Mouse (Mus musculus) kidney, postnatal 10 days (tissue): ENCODE data around the gene Scn2b.

Source experiments
- DNase-seq: peaks from one replicate; pipeline ENCODE4 v3.0.0; 2021; ENCODE audit warnings: mixed read lengths

The Scn2b gene

GRCm38 (mm10) chr9:45119954-45120530 is 2.5 kb downstream of the Scn2b start:
- DNase-seq: no peak

GRCm38 (mm10) chr9:45120567-45120966 is 3.0 kb downstream of the Scn2b start:
- DNase-seq: no peak

- no peak for DNase-seq
These were observed 3.4 kb downstream of the Scn2b start for GRCm38 (mm10) chr9:45121001-45121400.

- peak; percentile 86 for DNase-seq
These were observed 4.2 kb downstream of the Scn2b start for GRCm38 (mm10) chr9:45121769-45122168.

- peak; percentile 61 for DNase-seq
These were observed 4.7 kb downstream of the Scn2b start for GRCm38 (mm10) chr9:45122209-45122761.

- DNase-seq: no peak
These were observed 7.6 kb downstream of the Scn2b start for GRCm38 (mm10) chr9:45125211-45125610.

GRCm38 (mm10) chr9:45126941-45127340 is 9.4 kb downstream of the Scn2b start:
- DNase-seq: no peak

GRCm38 (mm10) chr9:45130119-45130518 is 12.5 kb downstream of the Scn2b start:
- no peak for DNase-seq

GRCm38 (mm10) chr9:45133484-45134310 is 16.1 kb downstream of the Scn2b start:
- DNase-seq: peak; percentile 80

- no peak for DNase-seq
These were observed 19.0 kb downstream of the Scn2b start for GRCm38 (mm10) chr9:45136442-45137169.

GRCm38 (mm10) chr9:45138191-45139032 is 20.8 kb downstream of the Scn2b start, which contains the start of gene Scn4b:
TSS of gene Scn4b (plus strand) at chr9:45138395.
- peak; percentile 71 for DNase-seq

GRCm38 (mm10) chr9:45139082-45139481 is 21.5 kb downstream of the Scn2b start:
- no peak for DNase-seq

- DNase-seq: no peak
These were observed 23.4 kb downstream of the Scn2b start for GRCm38 (mm10) chr9:45140945-45141344.

- peak; percentile 60 for DNase-seq
These were observed 25.1 kb downstream of the Scn2b start for GRCm38 (mm10) chr9:45142686-45143085.

- no peak for DNase-seq
These were observed 28.1 kb downstream of the Scn2b start for GRCm38 (mm10) chr9:45145533-45146266.

GRCm38 (mm10) chr9:45146267-45146597 is 28.6 kb downstream of the Scn2b start:
- DNase-seq: peak; percentile 82

GRCm38 (mm10) chr9:45150933-45151332 is 33.4 kb downstream of the Scn2b start:
- DNase-seq: no peak

GRCm38 (mm10) chr9:45153361-45153760 is 35.8 kb downstream of the Scn2b start:
- DNase-seq: no peak

GRCm38 (mm10) chr9:45167903-45168302 is 50.3 kb downstream of the Scn2b start:
- DNase-seq: no peak

- no peak for DNase-seq
These were observed 52.6 kb downstream of the Scn2b start for GRCm38 (mm10) chr9:45170150-45170549.

- no peak for DNase-seq
These were observed 53.6 kb downstream of the Scn2b start for GRCm38 (mm10) chr9:45171073-45171610.
